Mouse (Mus musculus): ENCODE results near the gene Trmt10b.

GRCm38 (mm10) chr4:45287906-45288305 is 9.0 kb upstream of the Trmt10b start:
- TF ChIP-seq CTCF (IDR thresholded peaks at IDR 0.05; ENCODE audit: low read depth, low read length) = no peak
- TF ChIP-seq GATA1 (IDR thresholded peaks at IDR 0.05; ENCODE audit: borderline replicate concordance, low read length) = no peak

All from G1E (cell line).